Mouse (Mus musculus): Measurements from ENCODE around the gene Gramd1b.

The Gramd1b gene

DNA sequence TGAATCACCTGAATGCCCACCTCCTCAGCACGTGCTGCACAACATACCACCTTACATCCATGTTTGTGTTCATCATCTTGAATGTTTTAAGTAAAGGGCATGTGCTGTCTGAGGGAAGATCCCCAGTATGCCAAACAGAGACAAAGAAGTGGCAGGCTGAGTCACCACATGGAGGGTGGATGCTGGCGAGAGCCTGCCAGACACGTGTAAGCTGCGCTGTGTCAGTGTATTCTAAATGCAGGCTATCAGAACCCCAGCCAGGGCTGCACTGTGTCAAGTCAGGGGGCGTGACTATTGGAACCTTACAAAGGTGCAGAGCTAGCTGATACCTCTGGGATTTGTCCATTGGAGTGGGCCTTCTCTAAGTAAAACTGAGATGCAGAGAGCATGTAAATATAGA, 229.7 kb downstream of the Gramd1b start:
- no peak for DNase-seq

DNA sequence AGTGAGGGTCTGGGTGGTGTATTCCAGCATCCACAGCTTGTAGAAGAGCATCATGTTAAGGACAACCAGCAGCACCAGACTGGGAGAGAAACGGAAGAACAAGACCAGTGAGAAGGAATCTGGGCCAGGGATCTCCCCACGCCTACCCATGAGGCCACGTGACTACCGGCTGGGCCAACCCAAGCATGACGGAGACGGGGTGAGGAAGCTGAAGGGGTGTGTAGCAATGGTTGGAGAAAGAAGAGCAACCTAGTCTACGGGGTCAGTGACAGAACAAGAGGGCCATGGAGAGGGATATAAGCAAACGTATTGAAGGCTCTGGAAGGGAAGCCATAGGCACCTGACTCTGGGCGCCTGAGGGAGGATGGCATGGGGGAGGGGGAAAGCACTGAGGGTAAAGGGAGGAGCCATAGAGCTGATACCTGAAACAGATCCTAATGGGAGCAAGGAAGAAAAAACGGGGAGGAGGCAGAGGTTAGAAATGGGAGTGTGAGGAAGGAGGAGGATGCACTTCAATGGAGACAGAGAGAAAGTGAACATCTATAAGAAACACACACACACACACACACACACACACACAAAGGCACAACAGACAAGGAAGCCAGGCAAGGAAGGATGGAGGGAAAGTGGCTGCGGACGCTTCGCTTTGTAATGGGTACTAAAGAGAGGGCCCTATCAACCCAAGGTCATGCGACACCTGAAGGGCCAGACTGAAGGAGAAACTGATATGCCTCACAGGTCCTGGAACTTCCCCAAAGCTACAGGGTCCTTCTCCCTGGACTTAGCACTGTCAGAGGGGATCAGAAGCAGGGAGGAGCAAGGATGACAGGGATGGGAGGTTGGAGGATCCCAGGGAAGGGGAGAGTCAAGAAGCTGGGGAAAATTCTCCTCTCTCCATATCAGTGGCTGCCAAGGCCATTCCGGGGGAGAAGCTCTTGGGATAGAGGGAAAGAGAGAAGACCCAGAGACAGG, 230.9 kb downstream of the Gramd1b start:
- DNase-seq, result no peak

DNA sequence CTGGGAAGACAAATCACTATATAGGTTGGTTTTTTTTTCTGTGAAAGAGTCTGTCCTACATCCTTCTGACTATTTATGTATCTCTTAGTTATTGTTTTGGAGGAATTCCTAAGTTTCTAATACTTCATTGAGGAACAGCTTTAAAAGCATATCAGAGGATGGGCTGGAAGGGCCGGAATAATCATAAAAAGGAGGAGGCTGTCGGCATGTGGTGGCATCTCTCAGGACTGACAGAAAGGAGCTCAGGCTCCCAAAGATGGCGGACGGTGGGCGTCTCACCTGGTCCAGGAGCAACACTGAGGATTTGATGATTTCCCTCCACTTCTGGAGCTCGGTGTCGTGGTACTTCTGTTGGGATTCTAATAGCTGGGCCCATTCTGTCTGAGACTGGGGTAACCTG, 231.9 kb downstream of the Gramd1b start:
- DNase-seq, result no peak

DNA sequence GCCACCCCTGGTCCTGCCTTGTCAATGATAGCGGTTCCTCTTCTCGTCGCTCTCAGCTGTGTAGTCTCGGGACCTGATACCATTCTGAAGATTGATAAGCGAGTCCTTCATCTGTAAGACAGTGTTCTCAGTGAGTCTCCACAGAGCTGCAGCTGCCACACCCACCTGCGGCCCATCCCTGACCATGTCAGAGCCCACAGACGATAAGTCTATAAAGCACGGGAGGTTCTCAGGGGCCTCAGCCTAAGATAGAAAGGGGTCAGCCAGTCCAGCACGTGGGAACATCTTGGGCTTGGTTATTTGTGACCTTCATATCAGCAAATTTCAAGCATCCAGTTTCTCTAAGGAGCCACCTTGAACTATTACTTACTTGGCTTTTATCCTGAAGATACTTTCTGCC, 233.2 kb downstream of the Gramd1b start:
- no peak for DNase-seq

DNA sequence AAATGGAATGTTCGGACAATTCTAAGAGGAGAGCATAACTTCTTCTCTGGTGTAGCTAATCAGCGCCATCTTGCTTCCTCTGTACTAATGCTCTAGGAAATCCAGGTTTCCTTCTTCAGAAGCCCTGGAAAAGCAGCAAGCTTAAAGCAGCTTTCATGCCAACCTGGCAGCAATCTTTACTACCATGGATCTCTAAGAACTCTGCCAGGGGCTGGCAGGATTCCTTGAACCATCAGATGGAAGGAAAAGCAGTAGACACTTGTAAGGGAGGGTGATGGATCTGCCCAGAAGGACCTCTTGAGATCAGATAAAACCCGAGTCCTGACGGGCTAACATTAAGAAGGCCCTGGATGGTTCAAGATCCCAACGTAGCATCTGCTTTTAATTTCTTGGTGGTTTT, 234.9 kb downstream of the Gramd1b start:
- peak; percentile 89 for DNase-seq

DNA sequence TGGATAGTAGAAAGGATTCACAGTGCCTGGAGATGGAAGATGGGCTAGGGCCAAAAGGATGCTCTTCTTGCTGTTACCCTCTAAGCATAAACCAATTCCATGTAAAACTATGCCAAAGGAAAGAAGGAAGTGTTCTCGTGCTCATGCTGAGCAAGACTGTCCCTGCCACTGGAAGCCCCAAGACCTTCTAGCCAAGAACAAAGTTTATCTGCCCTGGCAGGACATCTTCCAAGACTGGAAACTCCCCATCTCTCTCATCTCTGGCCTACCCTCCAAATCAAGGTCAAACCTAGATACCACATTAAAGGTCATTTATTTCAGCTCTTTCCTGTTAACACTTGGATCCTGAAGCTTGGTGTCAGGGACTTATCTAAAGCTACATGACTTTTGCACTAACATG, 236.3 kb downstream of the Gramd1b start:
- no peak for DNase-seq

DNA sequence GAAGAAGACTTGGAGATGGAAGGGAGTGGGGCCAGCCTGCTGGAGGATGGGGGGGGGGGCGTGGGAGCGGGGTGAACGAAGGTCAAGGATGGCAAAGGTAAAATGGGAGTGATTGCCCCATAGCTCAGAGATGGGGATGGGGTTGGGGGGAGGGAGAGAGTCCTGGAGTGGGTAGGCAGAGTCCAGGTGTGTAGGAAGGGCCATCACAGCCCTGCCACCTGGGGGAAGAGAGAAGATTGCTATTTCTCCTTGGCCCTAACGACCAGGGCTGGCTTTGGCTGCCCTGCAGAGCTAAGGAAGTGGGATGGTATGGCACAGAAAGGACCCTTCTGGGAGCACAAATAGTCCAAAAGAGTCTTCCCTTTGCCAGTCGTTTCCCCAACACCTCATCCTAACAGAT, 237.0 kb downstream of the Gramd1b start:
- DNase-seq, result no peak

DNA sequence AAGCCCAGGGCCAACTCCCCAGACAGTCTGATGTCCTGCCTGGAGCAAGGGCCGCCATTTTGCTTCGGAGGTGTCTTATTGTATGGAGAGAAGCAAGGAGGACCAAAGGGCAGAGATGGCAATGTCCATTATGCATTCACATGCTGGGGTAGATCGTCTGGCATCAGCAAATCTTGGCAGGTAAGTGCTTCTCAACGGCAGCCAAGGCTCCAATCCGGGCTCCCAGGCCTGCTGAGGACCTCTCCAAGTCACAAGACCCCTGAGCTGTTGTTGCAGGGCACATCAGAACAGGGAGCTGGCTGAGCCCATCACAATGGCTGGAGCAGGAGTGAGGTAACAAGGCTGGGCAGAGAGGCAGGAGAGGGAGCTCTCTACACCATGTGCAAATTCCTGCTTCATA, 237.4 kb downstream of the Gramd1b start:
- peak in 1 of 2 experiments; percentile 51 for DNase-seq

DNA sequence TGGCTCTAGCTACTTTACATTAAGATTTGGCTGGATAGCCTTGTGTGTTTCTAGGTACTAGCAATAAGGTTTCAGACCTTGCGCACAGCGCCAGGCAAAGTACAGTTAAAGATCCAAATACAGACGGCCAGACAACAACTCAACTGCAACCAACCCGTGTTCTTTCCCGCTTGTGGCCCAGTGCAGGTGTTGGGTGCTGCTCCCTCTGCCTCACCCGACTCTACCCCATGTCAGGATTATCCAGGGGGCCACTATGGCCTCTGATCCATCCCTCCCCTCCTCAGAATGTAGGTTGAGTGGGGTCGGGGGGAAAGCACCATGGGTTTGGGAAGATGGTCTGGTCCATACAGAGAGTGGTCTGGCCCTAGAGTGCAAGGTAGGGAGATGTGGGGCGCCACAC, 237.9 kb downstream of the Gramd1b start:
- no peak for DNase-seq

DNA sequence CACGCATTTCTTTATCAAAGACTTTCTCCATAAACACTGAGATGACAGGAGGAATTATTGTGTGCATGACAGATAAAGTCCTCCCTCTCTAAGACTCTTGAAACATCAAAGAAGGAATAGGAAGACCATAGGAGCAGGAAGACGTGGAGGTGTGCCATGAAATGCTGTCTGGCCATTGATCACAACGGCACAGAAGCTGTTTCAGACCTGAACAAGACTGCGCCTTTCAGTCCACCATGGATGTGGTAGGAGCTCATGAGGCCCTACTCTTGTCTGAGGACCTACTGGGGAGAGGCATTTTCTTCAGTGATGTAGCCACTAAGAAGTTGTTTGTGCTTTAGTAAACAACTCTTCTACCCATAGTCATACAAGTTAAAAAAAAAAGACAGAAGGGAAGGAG, 238.7 kb downstream of the Gramd1b start:
- no peak for DNase-seq

DNA sequence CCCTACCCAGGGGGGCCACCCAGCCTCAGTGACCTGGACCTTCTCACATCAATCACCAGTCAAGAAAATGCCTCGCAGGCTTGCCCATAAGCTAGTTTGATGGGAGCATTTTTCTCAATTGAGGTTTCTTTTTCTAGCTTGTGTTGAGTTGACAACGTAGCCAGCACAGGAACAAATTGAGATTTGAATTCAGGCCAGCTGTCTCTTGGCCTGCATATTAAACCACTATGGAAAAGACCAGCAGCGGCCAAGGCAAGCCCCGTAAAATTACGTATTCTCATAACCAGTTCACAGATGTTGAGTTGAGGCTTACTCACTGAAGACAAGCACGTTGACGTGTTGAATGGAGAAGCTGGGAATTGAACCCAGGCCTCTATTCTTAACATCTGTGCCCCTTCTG, 248.2 kb downstream of the Gramd1b start:
- no peak for DNase-seq

DNA sequence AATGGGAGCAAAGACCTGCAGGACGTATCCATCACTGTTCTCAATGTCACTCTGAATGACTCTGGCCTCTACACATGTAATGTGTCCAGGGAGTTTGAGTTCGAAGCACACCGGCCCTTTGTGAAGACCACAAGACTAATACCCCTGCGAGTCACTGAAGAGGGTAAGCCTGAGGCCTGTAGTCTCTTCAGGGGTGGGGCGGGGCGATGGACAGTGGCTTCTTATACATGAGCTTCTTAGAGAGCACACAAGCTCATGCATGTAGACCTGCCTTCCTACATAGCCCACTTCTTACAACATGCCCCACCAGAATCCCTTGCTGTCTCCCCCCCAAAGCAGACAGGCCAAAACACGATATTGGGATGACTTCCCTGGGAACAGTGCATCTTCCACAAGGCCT, 251.7 kb downstream of the Gramd1b start:
- DNase-seq, result no peak

DNA sequence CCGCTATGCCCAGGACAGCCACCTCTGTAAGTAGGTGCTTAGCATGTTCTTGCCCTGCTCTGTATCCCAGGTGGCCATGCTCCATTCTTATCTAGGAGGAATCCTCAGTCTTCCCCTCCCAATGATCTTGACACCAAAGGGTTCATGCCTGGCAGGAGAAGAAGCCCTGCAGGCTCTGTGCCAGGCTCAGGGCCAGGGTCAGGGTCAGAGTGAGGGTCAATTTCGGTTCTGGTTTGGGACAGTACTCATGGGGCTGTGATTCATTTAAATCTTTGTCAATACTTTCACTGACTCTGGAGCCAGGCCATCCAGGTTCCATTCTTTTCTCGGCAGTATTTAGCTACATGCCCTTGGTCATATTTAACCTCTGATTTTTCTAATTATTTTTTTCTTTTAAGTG, 253.5 kb downstream of the Gramd1b start:
- DNase-seq, result no peak

DNA sequence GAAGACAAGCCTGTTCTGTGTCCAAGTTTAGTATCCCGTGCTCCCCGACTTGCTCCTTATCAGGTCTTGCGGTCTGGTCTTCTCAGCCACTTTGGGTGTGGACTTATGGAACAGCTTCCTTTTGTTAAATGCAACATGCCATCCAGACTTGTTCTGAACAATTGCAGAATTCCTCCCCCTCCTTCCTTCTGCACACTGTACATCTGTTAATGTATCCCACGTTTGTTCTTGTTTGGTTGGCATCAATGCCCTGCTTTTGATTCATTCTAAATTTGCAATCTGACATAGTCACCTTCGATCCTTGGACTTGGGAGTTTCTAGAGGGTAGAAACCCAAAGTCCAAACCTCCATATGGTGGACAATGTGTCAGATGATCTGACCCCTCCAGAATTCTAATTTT, 255.3 kb downstream of the Gramd1b start:
- no peak for DNase-seq

DNA sequence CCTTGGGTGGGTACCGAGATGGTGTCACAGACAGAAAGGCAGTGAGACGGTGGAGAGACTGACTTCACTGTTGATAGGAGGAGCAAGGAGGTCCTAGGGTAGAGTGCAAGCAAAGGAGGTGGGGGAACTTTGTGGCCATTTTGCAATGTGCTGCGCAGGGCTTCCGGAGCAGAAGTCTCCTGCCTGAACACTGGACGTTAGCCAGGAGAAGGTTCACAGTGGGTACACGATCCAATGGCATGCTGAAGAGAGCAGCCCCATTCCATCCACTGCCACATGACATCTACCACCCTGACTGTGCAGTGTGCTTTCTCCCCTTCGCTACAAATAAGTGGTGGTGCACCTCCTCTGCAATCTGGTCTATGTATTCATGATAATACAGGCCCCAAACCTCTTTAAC, 258.4 kb downstream of the Gramd1b start:
- DNase-seq, result peak; percentile 45 to 58

DNA sequence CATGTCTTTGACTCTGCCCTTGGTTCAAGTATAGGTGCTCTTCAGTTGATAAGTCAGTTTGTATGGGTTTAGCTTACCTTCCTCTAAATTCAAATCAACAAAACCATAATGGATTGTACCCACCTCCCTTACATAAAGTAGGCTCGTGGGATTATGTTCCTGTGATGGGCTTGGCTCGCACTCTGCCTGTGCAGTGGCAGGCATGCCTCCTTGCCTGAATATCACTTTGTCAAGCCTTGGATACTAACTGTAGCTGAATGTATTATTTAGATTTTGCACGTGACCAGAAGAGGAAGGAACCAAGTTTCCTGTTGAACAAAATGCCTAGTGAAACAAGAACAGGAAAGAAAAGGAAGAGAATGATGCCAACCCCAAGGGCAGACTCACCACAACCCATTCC, 260.1 kb downstream of the Gramd1b start:
- DNase-seq, result no peak

DNA sequence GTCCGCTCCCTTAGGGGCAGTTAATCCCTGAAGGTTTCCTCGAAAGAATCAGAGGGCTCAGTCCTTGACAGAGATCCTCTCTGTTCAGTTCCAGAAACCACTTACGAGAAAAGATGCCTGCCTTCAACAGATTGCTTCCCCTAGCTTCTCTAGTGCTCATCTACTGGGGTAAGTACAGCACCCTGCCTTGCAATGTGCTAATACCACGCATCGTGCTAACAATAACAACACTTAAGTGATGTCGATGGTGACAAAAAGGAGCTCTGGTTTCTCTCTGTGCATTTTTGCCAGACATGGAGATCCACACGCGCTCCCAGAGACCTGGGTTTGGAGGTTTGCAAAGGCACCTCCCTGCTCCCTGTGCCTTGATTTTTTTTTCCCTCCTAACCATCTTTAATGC, 261.3 kb downstream of the Gramd1b start:
- DNase-seq, result peak in 1 of 2 experiments; percentile 31

DNA sequence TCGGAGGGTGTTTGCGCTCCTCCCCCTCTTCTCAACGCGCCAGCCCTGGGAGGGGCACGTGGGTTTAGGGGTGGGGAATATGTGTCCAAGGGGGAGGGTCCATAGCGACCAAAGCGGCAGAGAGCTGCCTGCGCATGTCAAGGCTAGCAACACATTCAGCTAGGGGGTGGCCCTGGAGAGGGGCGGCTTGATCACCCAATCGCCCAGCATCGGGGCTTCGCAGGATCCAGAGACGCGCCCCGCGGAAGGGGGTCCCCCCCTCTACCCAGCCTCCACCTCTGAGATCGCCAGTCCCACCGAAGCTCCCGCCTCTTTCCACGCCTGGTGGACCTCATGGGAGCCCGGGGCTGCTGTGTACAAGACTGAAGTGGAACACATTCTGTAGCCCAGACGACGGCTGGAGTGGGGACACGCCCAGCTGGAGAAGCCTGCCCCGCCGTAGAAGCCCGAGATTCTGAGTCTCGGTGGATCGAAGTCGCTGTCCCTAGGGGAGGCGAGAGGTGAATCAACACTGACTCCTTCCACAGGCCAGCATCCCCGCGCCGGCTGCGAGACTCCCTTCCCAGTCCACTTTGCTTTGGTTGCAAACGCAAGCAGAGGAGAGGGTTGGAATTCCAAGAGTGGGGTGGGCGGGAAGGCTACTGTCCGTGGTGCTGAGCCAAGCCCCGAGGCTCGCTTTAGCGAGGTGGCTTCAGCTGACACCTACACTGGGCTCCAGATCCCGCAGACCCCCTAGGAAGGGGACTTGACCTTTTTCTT, 261.9 kb downstream of the Gramd1b start, which contains the start of gene Scn3b:
TSS of gene Scn3b (plus strand) at position 115 of the 759 bp plus-strand sequence.
- DNase-seq, result peak; percentile 82 to 85

DNA sequence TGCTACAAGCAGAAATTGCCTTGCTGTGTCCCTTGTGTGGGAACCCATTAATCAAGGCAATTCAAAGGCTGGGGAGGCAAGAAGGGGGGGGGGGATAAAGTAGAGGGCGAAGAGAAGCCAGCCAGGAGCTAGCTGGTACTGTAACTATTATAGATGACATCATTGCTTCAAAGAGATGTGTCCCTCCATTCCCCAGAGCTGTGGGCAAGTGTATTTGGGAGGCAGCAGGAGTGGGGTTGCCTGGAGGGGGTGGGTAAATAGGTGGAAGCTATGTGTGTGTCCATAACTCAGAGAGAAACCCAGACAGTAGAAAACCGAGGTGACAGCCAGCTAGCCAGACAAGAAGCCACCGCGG, 262.5 kb downstream of the Gramd1b start:
- no peak for DNase-seq

DNA sequence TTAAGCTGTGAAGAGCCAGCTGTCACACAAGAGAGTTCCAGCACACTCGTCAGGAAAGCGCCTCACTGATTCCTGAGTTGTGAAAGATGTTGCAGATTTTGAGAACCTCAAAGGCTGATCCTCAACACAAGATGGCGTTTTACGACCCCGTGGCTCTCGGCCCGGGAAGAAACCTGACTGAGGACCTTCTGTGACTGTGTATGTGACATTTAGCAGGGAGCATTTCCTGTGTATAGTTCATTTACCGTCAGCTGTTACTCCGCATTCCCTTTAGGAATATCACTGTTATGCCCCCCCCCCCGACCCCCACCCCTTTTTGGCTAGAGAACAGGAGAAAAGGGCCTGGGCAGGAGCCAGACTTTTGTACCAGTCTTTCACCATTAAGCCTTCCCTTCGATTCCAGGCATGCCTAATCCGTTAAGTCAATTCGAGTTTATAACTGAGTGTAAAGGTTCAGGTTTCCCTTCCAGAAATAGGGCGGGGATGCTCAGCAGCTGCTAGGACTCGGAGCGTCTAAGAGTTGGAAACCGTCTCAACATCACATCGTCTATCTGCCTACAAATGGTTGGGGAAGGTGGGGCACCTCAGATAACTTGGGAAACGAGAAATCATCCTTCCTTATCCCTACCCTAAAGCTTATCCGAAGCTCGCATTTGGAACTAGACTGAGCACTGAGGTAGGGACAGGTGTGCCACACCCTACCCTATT, 263.0 kb downstream of the Gramd1b start:
- DNase-seq, result peak; percentile 47 to 56

DNA sequence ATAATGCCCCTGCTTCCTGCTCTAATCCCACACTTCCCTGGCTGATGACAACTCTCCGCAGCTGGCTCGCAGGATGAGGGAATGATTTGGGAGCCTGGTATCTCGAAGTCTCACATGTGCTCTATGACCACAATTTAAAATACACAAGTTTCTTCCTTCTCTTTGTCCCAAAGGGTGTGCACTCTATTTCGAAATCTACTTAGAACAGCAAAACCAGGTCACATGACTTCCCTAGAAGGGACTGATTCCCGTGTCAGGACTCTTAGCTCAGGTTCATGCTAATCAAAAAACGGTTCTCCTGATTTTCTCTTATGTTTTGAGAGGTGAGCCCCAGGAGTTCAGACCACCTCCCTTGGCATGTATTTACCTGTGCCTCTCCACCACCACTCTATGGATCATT, 267.3 kb downstream of the Gramd1b start:
- DNase-seq, result no peak

DNA sequence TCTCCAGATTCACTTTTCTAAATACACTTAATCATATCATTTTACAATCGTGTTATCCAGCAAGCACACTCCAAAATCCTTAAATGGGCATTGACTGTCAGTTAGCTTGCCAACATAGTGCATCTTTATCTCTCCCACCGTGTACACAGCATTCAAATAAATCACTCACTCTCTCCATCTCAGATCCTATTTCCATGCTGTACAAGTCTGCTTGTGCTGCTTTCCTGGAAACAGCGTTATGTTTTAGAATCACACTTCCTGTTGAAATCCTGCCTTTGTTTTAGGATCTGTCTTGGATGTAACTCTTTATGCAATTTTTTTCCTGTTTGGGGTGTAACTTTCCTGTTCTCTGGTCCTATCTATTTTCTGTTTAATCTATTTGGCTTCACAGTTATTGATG, 278.7 kb downstream of the Gramd1b start:
- DNase-seq, result no peak

DNA sequence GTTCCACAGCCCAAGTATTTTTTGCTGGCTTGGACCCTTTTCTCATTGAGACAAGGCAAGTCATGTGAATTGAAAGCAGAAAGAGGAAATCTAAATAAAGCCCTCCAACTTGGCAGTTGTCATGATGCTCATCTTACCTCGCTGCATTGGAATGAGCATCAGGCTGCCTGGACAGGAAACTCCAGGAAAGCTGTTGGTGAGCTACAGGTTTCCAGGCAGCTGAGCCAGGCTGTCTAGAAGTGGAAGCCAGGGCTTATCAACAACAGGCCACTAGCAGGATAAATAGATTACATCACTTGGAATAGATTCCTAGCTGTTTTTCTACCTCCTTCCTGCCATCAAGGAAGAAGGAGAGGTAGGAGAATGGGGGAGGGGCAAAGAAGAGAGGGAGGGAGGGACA, 282.1 kb downstream of the Gramd1b start:
- no peak for DNase-seq

All from cerebellum, postnatal 14 days (tissue).